Mouse (Mus musculus) liver, embryonic 14.5 days (tissue): Measurements from ENCODE around the gene Celf5.

Source experiments
- CTCF ChIP-seq: IDR thresholded peaks from 2 replicates; pipeline ENCODE4 v1.5.1; 2016; ENCODE audit warnings: antibody characterized with exemption, low read depth, control low read depth
- EP300 ChIP-seq: IDR thresholded peaks from 2 replicates; pipeline ENCODE4 v1.6.1; 2016; ENCODE audit warnings: antibody characterized with exemption, low read depth

DNA sequence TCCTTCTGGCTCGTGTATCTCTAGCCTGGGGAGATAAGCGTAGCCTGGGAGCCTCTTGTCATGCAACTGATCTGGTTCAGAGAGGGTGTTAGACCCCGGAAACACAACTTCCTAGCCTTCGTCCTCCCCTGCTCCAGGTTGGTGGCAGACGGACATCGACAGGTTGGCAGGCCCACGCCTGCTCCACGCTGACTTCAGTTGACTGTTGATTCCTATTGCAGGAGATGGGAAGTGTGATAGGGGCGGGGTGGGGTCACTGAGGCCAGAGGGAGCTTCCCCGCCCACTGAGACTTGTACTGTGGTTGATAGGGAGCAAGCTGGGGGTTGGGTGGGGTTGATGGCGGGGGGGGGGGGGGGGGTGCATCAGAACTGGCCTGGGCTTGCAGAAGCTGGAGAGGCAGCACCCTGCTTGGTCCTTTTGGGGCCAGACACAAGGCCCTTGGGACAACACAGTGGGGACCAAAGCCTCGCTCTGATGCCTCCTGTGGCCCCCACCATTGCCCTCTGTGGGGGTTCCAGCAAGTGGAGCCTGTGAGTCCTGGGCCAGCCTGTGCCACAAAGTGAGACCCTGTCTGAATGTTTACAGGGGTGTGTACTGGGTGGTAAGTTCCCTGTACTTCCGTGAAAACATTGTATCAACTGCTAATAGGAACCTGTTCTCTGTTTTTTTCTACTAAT, 42.6 kb upstream of the Celf5 start:
- TF ChIP-seq EP300 (no peak; the same call in 1 of the 2 replicates), CTCF (no peak)
